Mouse (Mus musculus): Measurements from ENCODE around the gene Prr18.
"Not testable (repeated sequence)": the region's sequence is repeated elsewhere in the genome, so short reads cannot be mapped to it uniquely, and the experiment has no call there.

Prr18 gene

GRCm38 (mm10) chr17:8337159-8337558 lies at the start of gene Prr18:
TSS of gene Prr18 (plus strand) at chr17:8337459.
- DNase-seq (ENCODE audit: low read depth, low spot score): not testable (repeated sequence)

- no peak for DNase-seq (ENCODE audit: low read depth, low spot score)
Observed at GRCm38 (mm10) chr17:8289993-8290679, 47.1 kb upstream of the Prr18 start.

GRCm38 (mm10) chr17:8290736-8291135 lies 46.5 kb upstream of the Prr18 start:
- no peak for DNase-seq (ENCODE audit: low read depth, low spot score)

GRCm38 (mm10) chr17:8295825-8296224 lies 41.4 kb upstream of the Prr18 start:
- no peak for DNase-seq (ENCODE audit: low read depth, low spot score)

GRCm38 (mm10) chr17:8296313-8296844 lies 40.9 kb upstream of the Prr18 start:
- DNase-seq (ENCODE audit: low read depth, low spot score): no peak

GRCm38 (mm10) chr17:8297746-8298145 lies 39.5 kb upstream of the Prr18 start:
- DNase-seq (ENCODE audit: low read depth, low spot score): no peak

GRCm38 (mm10) chr17:8298281-8298680 lies 39.0 kb upstream of the Prr18 start:
- DNase-seq (ENCODE audit: low read depth, low spot score): no peak

GRCm38 (mm10) chr17:8299524-8299923 lies 37.7 kb upstream of the Prr18 start:
- no peak for DNase-seq (ENCODE audit: low read depth, low spot score)

- DNase-seq (ENCODE audit: low read depth, low spot score): no peak
Observed at GRCm38 (mm10) chr17:8301515-8301914, 35.7 kb upstream of the Prr18 start.

GRCm38 (mm10) chr17:8302772-8303438 lies 34.4 kb upstream of the Prr18 start:
- DNase-seq (ENCODE audit: low read depth, low spot score): no peak

GRCm38 (mm10) chr17:8303671-8304070 lies 33.6 kb upstream of the Prr18 start:
- no peak for DNase-seq (ENCODE audit: low read depth, low spot score)

GRCm38 (mm10) chr17:8305801-8306200 lies 31.5 kb upstream of the Prr18 start:
- DNase-seq (ENCODE audit: low read depth, low spot score): no peak

- DNase-seq (ENCODE audit: low read depth, low spot score): peak; percentile 92
Observed at GRCm38 (mm10) chr17:8310838-8311614, 26.2 kb upstream of the Prr18 start, which contains the start of gene Sft2d1. TSS of gene Sft2d1 (plus strand) at chr17:8311102.

- no peak for DNase-seq (ENCODE audit: low read depth, low spot score)
Observed at GRCm38 (mm10) chr17:8311751-8312150, 25.5 kb upstream of the Prr18 start.

GRCm38 (mm10) chr17:8313976-8314375 lies 23.3 kb upstream of the Prr18 start:
- no peak for DNase-seq (ENCODE audit: low read depth, low spot score)

GRCm38 (mm10) chr17:8316251-8316650 lies 21.0 kb upstream of the Prr18 start:
- no peak for DNase-seq (ENCODE audit: low read depth, low spot score)

- not testable (repeated sequence) for DNase-seq (ENCODE audit: low read depth, low spot score)
Observed at GRCm38 (mm10) chr17:8326877-8327276, 10.4 kb upstream of the Prr18 start.

GRCm38 (mm10) chr17:8328511-8329174 lies 8.6 kb upstream of the Prr18 start:
- DNase-seq (ENCODE audit: low read depth, low spot score): no peak

GRCm38 (mm10) chr17:8330602-8331001 lies 6.7 kb upstream of the Prr18 start:
- DNase-seq (ENCODE audit: low read depth, low spot score): no peak

GRCm38 (mm10) chr17:8339666-8340374 lies 2.6 kb downstream of the Prr18 start:
- DNase-seq (ENCODE audit: low read depth, low spot score): no peak
